Mouse (Mus musculus) right cerebral cortex, postnatal 36 days (tissue): ENCODE data around the gene Rara.
A peak's percentile ranks its signal among the peaks of the same experiment; 100 is the strongest.

Experiments
- DNase-seq, 2 experiments: peaks; one replicate each; pipeline ENCODE4 v3.0.0; 2022; ENCODE audit warnings: low spot score in 2 of 2, mixed read lengths in 1 of 2

Gene Rara

GRCm38 (mm10) chr11:98952111-98952510 lies 24.5 kb downstream of the Rara start:
- no peak for DNase-seq

GRCm38 (mm10) chr11:98952736-98953135 lies 25.1 kb downstream of the Rara start:
- DNase-seq = no peak

GRCm38 (mm10) chr11:98953361-98953760 lies 25.7 kb downstream of the Rara start:
- DNase-seq = no peak

- DNase-seq = no peak
Measured at GRCm38 (mm10) chr11:98953835-98954320, 26.3 kb downstream of the Rara start.

GRCm38 (mm10) chr11:98954373-98954772 lies 26.8 kb downstream of the Rara start:
- DNase-seq = peak in 1 of 2 experiments; percentile 58

- no peak for DNase-seq
Measured at GRCm38 (mm10) chr11:98954801-98955706, 27.4 kb downstream of the Rara start.

- no peak for DNase-seq
Measured at GRCm38 (mm10) chr11:98955707-98956235, 28.2 kb downstream of the Rara start.

GRCm38 (mm10) chr11:98956340-98956739 lies 28.7 kb downstream of the Rara start:
- no peak for DNase-seq

- DNase-seq = peak; percentile 78 to 81
Measured at GRCm38 (mm10) chr11:98959437-98960312, 32.1 kb downstream of the Rara start.

- no peak for DNase-seq
Measured at GRCm38 (mm10) chr11:98960313-98960906, 32.8 kb downstream of the Rara start.

GRCm38 (mm10) chr11:98961051-98961592 lies 33.5 kb downstream of the Rara start:
- no peak for DNase-seq

- DNase-seq = no peak
Measured at GRCm38 (mm10) chr11:98961766-98962165, 34.1 kb downstream of the Rara start.

GRCm38 (mm10) chr11:98962421-98963095 lies 34.9 kb downstream of the Rara start:
- DNase-seq = no peak

- no peak for DNase-seq
Measured at GRCm38 (mm10) chr11:98963191-98964021, 35.8 kb downstream of the Rara start.

- no peak for DNase-seq
Measured at GRCm38 (mm10) chr11:98964201-98964615, 36.6 kb downstream of the Rara start.

GRCm38 (mm10) chr11:98964616-98965415 lies 37.2 kb downstream of the Rara start:
- no peak for DNase-seq

GRCm38 (mm10) chr11:98965416-98966077 lies 37.9 kb downstream of the Rara start:
- DNase-seq = no peak

- peak; percentile 58 to 67 for DNase-seq
Measured at GRCm38 (mm10) chr11:98966499-98967141, 39.0 kb downstream of the Rara start.
